Comparison of ENCODE assay signal across 27 mouse cellular contexts in the genomic region with DNA sequence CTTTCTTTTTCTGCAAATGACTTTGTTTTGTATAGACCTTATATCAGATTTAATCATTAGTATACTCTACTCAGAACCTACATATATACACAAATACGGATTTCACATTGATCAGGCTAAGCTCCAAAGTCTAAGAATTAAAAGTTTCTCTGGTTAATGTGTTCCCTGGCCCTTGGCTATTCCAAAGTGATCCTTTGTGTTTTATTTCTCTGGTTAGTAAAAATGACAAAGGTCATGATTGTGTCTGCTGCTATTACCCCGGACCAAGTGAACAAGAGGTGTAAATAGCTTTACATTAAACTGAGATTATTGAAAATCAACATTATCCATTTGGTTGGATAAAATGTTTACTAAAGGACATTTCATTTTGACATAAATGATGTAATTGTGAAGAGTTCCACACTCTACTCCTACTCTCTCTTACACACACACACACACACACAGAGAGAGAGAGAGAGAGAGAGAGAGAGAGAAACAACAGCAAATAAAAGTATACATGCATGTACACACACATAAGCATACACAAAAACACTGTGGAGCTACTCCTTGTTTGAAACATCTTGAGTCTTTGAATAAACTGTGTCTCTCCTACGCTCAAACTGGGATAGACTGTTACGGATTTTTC. TPM values are rescaled to one million over a fixed set of nuclear protein-coding genes. Genes with fewer than 3 reads are reported as not detected.
A peak's percentile ranks its signal among the peaks of the same experiment; 100 is the strongest.
DNase-seq lines count a peak whose midpoint lies in the region; ATAC-seq and TF ChIP-seq lines count a peak whose summit lies in the region.
"Had no signal": no experiment of that assay in that cellular context is flagged by ENCODE, and none has a peak within 500 bp of the region (broad histone marks: within the 10 kb centered on the region; RNA-seq: fewer than 3 reads in every experiment).

No protein-coding gene starts in this region.

- no peak overlapping the region for H3K27ac ChIP-seq in kidney, adult 2 months (ENCODE audit: insufficient read depth, low read depth, low read length)
- H3K27ac ChIP-seq in kidney, embryonic 16.5 days (ENCODE audit: low read length), result no peak overlapping the region
- H3K27ac ChIP-seq in liver, adult 2 months (replicated peaks; ENCODE audit: insufficient read depth, low read depth, low read length), result no peak overlapping the region
- no peak overlapping the region for H3K27ac ChIP-seq in liver, embryonic 11.5 days (ENCODE audit: low read depth, low read length)
- H3K27ac ChIP-seq in lung, embryonic 16.5 days (ENCODE audit: low read length), result no peak overlapping the region
- H3K27ac ChIP-seq: embryonic facial prominence, embryonic 10.5 days; embryonic facial prominence, embryonic 12.5 days; forebrain, embryonic 13.5 days; forebrain, embryonic 15.5 days had no signal

- no peak for ATAC-seq in kidney, embryonic 16.5 days (ENCODE audit: low FRiP score, low TSS enrichment)
- no peak for ATAC-seq in liver, embryonic 11.5 days (replicated peaks; ENCODE audit: low FRiP score)
- peak; percentile 53; the same call in 1 of the 2 replicates for ATAC-seq in lung, embryonic 16.5 days (ENCODE audit: low read depth)
- ATAC-seq: activated CD4-positive, CD25-positive, alpha-beta regulatory T cell, adult 4 months; CD4-positive, CD25-positive, alpha-beta regulatory T cell, adult 4 months; forebrain, embryonic 13.5 days; forebrain, embryonic 15.5 days; Patski had no signal

- WGBS in kidney, adult 2 months, result 71% methylated on average over 4 of the region's 4 CpGs
- 83% methylated on average over 4 of the region's 4 CpGs for WGBS in kidney, embryonic 16.5 days
- WGBS in liver, adult 2 months, result 60% methylated on average over 4 of the region's 4 CpGs
- 80% methylated on average over 4 of the region's 4 CpGs for WGBS in liver, embryonic 11.5 days
- WGBS in lung, embryonic 16.5 days, result 62% methylated on average over 4 of the region's 4 CpGs

- no peaks in the 10 kb centered on the region for H3K4me1 ChIP-seq in kidney, adult 2 months (ENCODE audit: control insufficient read depth, insufficient read depth, low read length)
- H3K4me1 ChIP-seq in kidney, embryonic 16.5 days (ENCODE audit: insufficient read depth, low read length), result no peaks in the 10 kb centered on the region
- 0 out of 2 replicates have a peak, but pooled peaks cover 2% of the 10 kb centered on the region for H3K4me1 ChIP-seq in liver, adult 2 months (ENCODE audit: control insufficient read depth, insufficient read depth, low read length)
- H3K4me1 ChIP-seq in liver, embryonic 11.5 days (replicated peaks; ENCODE audit: control insufficient read depth, insufficient read depth, low read length), result no peaks in the 10 kb centered on the region
- H3K4me1 ChIP-seq in lung, embryonic 16.5 days (replicated peaks; ENCODE audit: control insufficient read depth, insufficient read depth, low read length), result no peaks in the 10 kb centered on the region
- H3K4me1 ChIP-seq: embryonic facial prominence, embryonic 10.5 days; embryonic facial prominence, embryonic 12.5 days; forebrain, embryonic 13.5 days; forebrain, embryonic 15.5 days had no signal

- TF ChIP-seq POLR2A in kidney, adult 2 months (IDR thresholded peaks at IDR 0.05; ENCODE audit: low read depth, low read length), result no peak
- no peak for TF ChIP-seq POLR2A in liver, adult 2 months (IDR thresholded peaks at IDR 0.05; ENCODE audit: extremely low read depth, insufficient read depth, low read length)

- no peak overlapping the region for H3K4me2 ChIP-seq in kidney, embryonic 16.5 days (replicated peaks; ENCODE audit: low read depth, low read length)
- H3K4me2 ChIP-seq in liver, embryonic 11.5 days, result no peak overlapping the region
- no peak overlapping the region for H3K4me2 ChIP-seq in lung, embryonic 16.5 days (ENCODE audit: low read depth, low read length)
- H3K4me2 ChIP-seq: embryonic facial prominence, embryonic 12.5 days; forebrain, embryonic 13.5 days; forebrain, embryonic 15.5 days had no signal

- H3K4me3 ChIP-seq in kidney, adult 2 months (ENCODE audit: insufficient read depth, low read depth, low read length), result no peak overlapping the region
- no peak overlapping the region for H3K4me3 ChIP-seq in kidney, embryonic 16.5 days (ENCODE audit: low read length)
- H3K4me3 ChIP-seq in liver, adult 2 months (ENCODE audit: insufficient read depth, low read depth, low read length), result no peak overlapping the region
- H3K4me3 ChIP-seq in liver, embryonic 11.5 days (ENCODE audit: low read depth, low read length), result no peak overlapping the region
- no peak overlapping the region for H3K4me3 ChIP-seq in lung, embryonic 16.5 days (ENCODE audit: low read length)
- H3K4me3 ChIP-seq: embryonic facial prominence, embryonic 10.5 days; embryonic facial prominence, embryonic 12.5 days; forebrain, embryonic 13.5 days; forebrain, embryonic 15.5 days had no signal

- H3K36me3 ChIP-seq in kidney, adult 2 months (ENCODE audit: control insufficient read depth, insufficient read depth, low read length), result no peaks in the 10 kb centered on the region
- no peaks in the 10 kb centered on the region for H3K36me3 ChIP-seq in kidney, embryonic 16.5 days (ENCODE audit: insufficient read depth, low read length)
- H3K36me3 ChIP-seq in liver, adult 2 months (ENCODE audit: control insufficient read depth, insufficient read depth, low read length), result no peaks in the 10 kb centered on the region
- H3K36me3 ChIP-seq in liver, embryonic 11.5 days (ENCODE audit: control insufficient read depth, insufficient read depth, low read length), result no peaks in the 10 kb centered on the region
- no peaks in the 10 kb centered on the region for H3K36me3 ChIP-seq in lung, embryonic 16.5 days (ENCODE audit: control insufficient read depth, insufficient read depth, low read length)
- H3K36me3 ChIP-seq: embryonic facial prominence, embryonic 10.5 days; embryonic facial prominence, embryonic 12.5 days; forebrain, embryonic 15.5 days; G1E had no signal

- no peak for TF ChIP-seq CTCF in kidney, adult 2 months (conservative IDR thresholded peaks at IDR 0.05; ENCODE audit: insufficient read depth, insufficient read length, low read depth, low read length)
- no peak for TF ChIP-seq CTCF in liver, adult 2 months (IDR thresholded peaks at IDR 0.05; ENCODE audit: low read depth, low read length)

- no peaks in the 10 kb centered on the region for H3K9me3 ChIP-seq in kidney, embryonic 16.5 days (ENCODE audit: low read length)
- H3K9me3 ChIP-seq in liver, embryonic 11.5 days (ENCODE audit: control insufficient read depth, low read length), result no peaks in the 10 kb centered on the region
- no peaks in the 10 kb centered on the region for H3K9me3 ChIP-seq in lung, embryonic 16.5 days (ENCODE audit: control insufficient read depth, low read length)
- H3K9me3 ChIP-seq: embryonic facial prominence, embryonic 10.5 days; embryonic facial prominence, embryonic 12.5 days; forebrain, embryonic 13.5 days; forebrain, embryonic 15.5 days; G1E had no signal

- H3K79me2 ChIP-seq in liver, adult 2 months (ENCODE audit: control insufficient read depth, insufficient read depth, low read length), result no peaks in the 10 kb centered on the region

- no peaks in the 10 kb centered on the region for H3K27me3 ChIP-seq in kidney, adult 2 months (replicated peaks; ENCODE audit: control insufficient read depth, insufficient read depth, low read length)
- H3K27me3 ChIP-seq in kidney, embryonic 16.5 days (ENCODE audit: insufficient read depth, low read length), result no peaks in the 10 kb centered on the region
- no peaks in the 10 kb centered on the region for H3K27me3 ChIP-seq in liver, adult 2 months (ENCODE audit: control insufficient read depth, insufficient read depth, low read length)
- H3K27me3 ChIP-seq in liver, embryonic 11.5 days (replicated peaks; ENCODE audit: control insufficient read depth, insufficient read depth, low read length), result no peaks in the 10 kb centered on the region
- H3K27me3 ChIP-seq in lung, embryonic 16.5 days (ENCODE audit: control insufficient read depth, insufficient read depth, low read depth, low read length), result no peaks in the 10 kb centered on the region
- H3K27me3 ChIP-seq: CH12.LX; embryonic facial prominence, embryonic 12.5 days; forebrain, embryonic 13.5 days; forebrain, embryonic 15.5 days had no signal

- H3K9ac ChIP-seq in kidney, embryonic 16.5 days (replicated peaks; ENCODE audit: low read length), result no peak overlapping the region
- H3K9ac ChIP-seq in liver, adult 2 months (ENCODE audit: low read depth, low read length), result no peak overlapping the region
- H3K9ac ChIP-seq in liver, embryonic 11.5 days (ENCODE audit: low read depth, low read length), result no peak overlapping the region
- H3K9ac ChIP-seq in lung, embryonic 16.5 days (ENCODE audit: low read length), result no peak overlapping the region
- H3K9ac ChIP-seq: embryonic facial prominence, embryonic 12.5 days; forebrain, embryonic 13.5 days; forebrain, embryonic 15.5 days had no signal

- DNase-seq in kidney, adult 2 months, result peak; percentile 58
- DNase-seq in liver, adult 2 months (ENCODE audit: extremely low read depth, low read depth, low spot score), result peak; percentile 35
- no peak for DNase-seq in liver, embryonic 11.5 days (ENCODE audit: low spot score)
- no peak for DNase-seq in lung, postnatal 25 days (ENCODE audit: low spot score)
- DNase-seq: adrenal gland, adult 8-10 months; adrenal gland, postnatal 14 days; adrenal gland, postnatal 36 days; B cell, adult 2 months; cerebellum, adult 11-12 months; cerebellum, adult 2 months; cerebellum, adult 9-10 months; cerebellum, postnatal 10 days; cerebellum, postnatal 25 days had no signal

RNA-seq across cellular contexts. Expression of gene Fmo2, which starts 16.5 kb away (rescaled TPM):
- 116 and 161 TPM in 2 replicates for polyA plus RNA-seq in kidney, adult 2 months (2012; rRNA removed)
- polyA plus RNA-seq in kidney, embryonic 16.5 days (2015; fragmentation: Nextera tagmentation; extraction: Ambion mirVana), result 6.5 and 9.3 TPM in 2 replicates
- total RNA-seq in liver, adult 2 months (2014; rRNA removed), result 49.1 and 52.6 TPM in 2 replicates
- polyA plus RNA-seq in liver, adult 2 months (2012; rRNA removed), result 7.8 and 10.4 TPM in 2 replicates
- polyA plus RNA-seq in liver, embryonic 11.5 days (2014; fragmentation: Nextera tagmentation; extraction: Ambion mirVana), result not detected in 2 replicates
- polyA plus RNA-seq in lung, embryonic 16.5 days (2015; fragmentation: Nextera tagmentation; extraction: Ambion mirVana), result 48.3 and 70.3 TPM in 2 replicates
- total RNA-seq: CH12.LX had no signal
- polyA plus RNA-seq: activated CD4-positive, CD25-positive, alpha-beta regulatory T cell, adult 4 months; CD4-positive, CD25-positive, alpha-beta regulatory T cell, adult 4 months; embryonic facial prominence, embryonic 10.5 days; forebrain, embryonic 13.5 days had no signal

RNA-seq across cellular contexts. Expression of gene Fmo6, which starts 22.3 kb away (rescaled TPM):
- polyA plus RNA-seq in kidney, adult 2 months (2012; rRNA removed), result not detected in 2 replicates
- polyA plus RNA-seq in kidney, embryonic 16.5 days (2015; fragmentation: Nextera tagmentation; extraction: Ambion mirVana), result 0.20 and 0.21 TPM in 2 replicates
- total RNA-seq in liver, adult 2 months (2014; rRNA removed), result not detected in 2 replicates
- polyA plus RNA-seq in liver, adult 2 months (2012; rRNA removed), result not detected in 2 replicates
- not detected in 2 replicates for polyA plus RNA-seq in liver, embryonic 11.5 days (2014; fragmentation: Nextera tagmentation; extraction: Ambion mirVana)
- polyA plus RNA-seq in lung, embryonic 16.5 days (2015; fragmentation: Nextera tagmentation; extraction: Ambion mirVana), result not detected in 2 replicates
- total RNA-seq: adrenal gland, adult 18-20 months; adrenal gland, adult 8-10 months; adrenal gland, postnatal 14 days; adrenal gland, postnatal 36 days; CH12.LX had no signal
- polyA plus RNA-seq: activated CD4-positive, CD25-positive, alpha-beta regulatory T cell, adult 4 months; CD4-positive, CD25-positive, alpha-beta regulatory T cell, adult 4 months; cerebellum, adult 2 months; cortical plate, adult 2 months; embryonic facial prominence, embryonic 10.5 days; forebrain, embryonic 11.5 days; forebrain, embryonic 13.5 days; forebrain, embryonic 15.5 days; G1E; Patski had no signal

RNA-seq across cellular contexts. Expression of gene Fmo1, which starts 48.6 kb away (rescaled TPM):
- 488 and 529 TPM in 2 replicates for polyA plus RNA-seq in kidney, adult 2 months (2012; rRNA removed)
- 62.7 and 65.9 TPM in 2 replicates for polyA plus RNA-seq in kidney, embryonic 16.5 days (2015; fragmentation: Nextera tagmentation; extraction: Ambion mirVana)
- total RNA-seq in liver, adult 2 months (2014; rRNA removed), result 187 and 242 TPM in 2 replicates
- polyA plus RNA-seq in liver, adult 2 months (2012; rRNA removed), result 152 and 171 TPM in 2 replicates
- 3.1 and 4.7 TPM in 2 replicates for polyA plus RNA-seq in liver, embryonic 11.5 days (2014; fragmentation: Nextera tagmentation; extraction: Ambion mirVana)
- 29.2 and 41.0 TPM in 2 replicates for polyA plus RNA-seq in lung, embryonic 16.5 days (2015; fragmentation: Nextera tagmentation; extraction: Ambion mirVana)
- total RNA-seq: CH12.LX had no signal
- polyA plus RNA-seq: G1E had no signal

Comparison
In these comparisons a context has a peak if more than half of its experiments do, and no peak if none do; other contexts are left out.
1. DNase-seq: peak in kidney, adult 2 months (single experiment) and liver, adult 2 months (single experiment); none in liver, embryonic 11.5 days (single experiment) and lung, postnatal 25 days (single experiment).